Mouse (Mus musculus) stomach, embryonic 15.5 days (tissue): ENCODE data around the gene Gm5565. TPM values are rescaled to one million over a fixed set of nuclear protein-coding genes. Genes with fewer than 3 reads are reported as not detected.
"Not testable (repeated sequence)": the region's sequence is repeated elsewhere in the genome, so short reads cannot be mapped to it uniquely, and the experiment has no call there.

Experiments used
- ATAC-seq: fragments of 200-750 bp; cut with Nextera tagmentation; 2 replicates; pipeline ENCODE4 v1.8.0; 2017; ENCODE audit warnings: low read depth, moderate number of reproducible peaks, moderate TSS enrichment; ENCODE audit not compliant: insufficient read depth, low FRiP score
- H3K27ac ChIP-seq: fragments of 300-500 bp; sonication (generic); 2 replicates; pipeline ENCODE4 v1.5.1; 2015; ENCODE audit warnings: mild to moderate bottlenecking, inconsistent platforms
- H3K27me3 ChIP-seq: fragments of 300-500 bp; sonication (generic); replicated peaks from 2 replicates; pipeline ENCODE4 v1.6.1; 2015; ENCODE audit warnings: inconsistent platforms
- H3K36me3 ChIP-seq: fragments of 300-500 bp; sonication (generic); 2 replicates; pipeline ENCODE4 v1.6.1; 2015; ENCODE audit warnings: inconsistent platforms
- H3K4me1 ChIP-seq: fragments of 300-500 bp; sonication (generic); 2 replicates; pipeline ENCODE4 v1.6.1; 2015; ENCODE audit warnings: inconsistent platforms
- H3K4me2 ChIP-seq: fragments of 300-500 bp; sonication (generic); 2 replicates; pipeline ENCODE4 v1.6.1; 2015; ENCODE audit warnings: mild to moderate bottlenecking, inconsistent platforms
- H3K4me3 ChIP-seq: fragments of 300-500 bp; sonication (generic); replicated peaks from 2 replicates; pipeline ENCODE4 v1.5.1; 2015; ENCODE audit warnings: inconsistent platforms
- H3K9ac ChIP-seq: fragments of 300-500 bp; sonication (generic); 2 replicates; pipeline ENCODE4 v1.6.1; 2015; ENCODE audit warnings: inconsistent platforms
- H3K9me3 ChIP-seq: fragments of 300-500 bp; sonication (generic); 2 replicates; pipeline ENCODE4 v1.6.1; 2016; ENCODE audit warnings: inconsistent platforms
- WGBS: fragments of 180-500 bp; shearing (Covaris S2); methylation state at CpG from one replicate; pipeline ENCODE4 v1.1.7; 2015; 5-methylcytosine and 5-hydroxymethylcytosine counted together
- polyA plus RNA-seq: library from polyadenylated mRNA; unstranded; fragments of >200 nt; fragmentation: Nextera tagmentation; extraction: Ambion mirVana; gene quantifications from 2 replicates; pipeline ENCODE4 v1.2.1, GENCODE M21; 2015

The Gm5565 gene
- polyA plus RNA-seq: not detected in 2 replicates

GRCm38 (mm10) chr5:146160439-146160838 lies at the start of gene Gm5565:
Gene Gm5565 (minus strand): TSS chr5:146160539.
- not testable (repeated sequence) for H3K9me3 ChIP-seq, ATAC-seq, H3K9ac ChIP-seq, H3K4me2 ChIP-seq, H3K27me3 ChIP-seq, H3K4me1 ChIP-seq, H3K36me3 ChIP-seq, H3K4me3 ChIP-seq, H3K27ac ChIP-seq
- 88% methylated on average over 3 of the region's 3 CpGs for WGBS

GRCm38 (mm10) chr5:146205537-146205936 lies 45.2 kb upstream of the Gm5565 start:
- H3K4me3 ChIP-seq: no peak overlapping the region
- no peaks in the 10 kb centered on the region for H3K9me3 ChIP-seq
- no peak for ATAC-seq
- no peak overlapping the region for H3K27ac ChIP-seq
- H3K4me2 ChIP-seq: no peak overlapping the region
- H3K36me3 ChIP-seq: peaks cover 53% of the 10 kb centered on the region
- no peaks in the 10 kb centered on the region for H3K4me1 ChIP-seq
- 91% methylated on average over 5 of the region's 5 CpGs for WGBS
- H3K9ac ChIP-seq: no peak overlapping the region
- no peaks in the 10 kb centered on the region for H3K27me3 ChIP-seq

GRCm38 (mm10) chr5:146203921-146204320 lies 43.6 kb upstream of the Gm5565 start:
- H3K4me1 ChIP-seq: no peaks in the 10 kb centered on the region
- H3K4me2 ChIP-seq: no peak overlapping the region
- H3K9me3 ChIP-seq: no peaks in the 10 kb centered on the region
- no peak overlapping the region for H3K4me3 ChIP-seq
- H3K27me3 ChIP-seq: no peaks in the 10 kb centered on the region
- H3K27ac ChIP-seq: no peak overlapping the region
- no peak for ATAC-seq
- WGBS: 78% methylated on average over 2 of the region's 2 CpGs
- peaks cover 44% of the 10 kb centered on the region for H3K36me3 ChIP-seq
- no peak overlapping the region for H3K9ac ChIP-seq

GRCm38 (mm10) chr5:146200580-146200979 lies 40.2 kb upstream of the Gm5565 start:
- Histone ChIP-seq H3K27me3 (no peaks in the 10 kb centered on the region), H3K27ac (no peak overlapping the region), H3K4me3 (no peak overlapping the region), H3K4me1 (no peaks in the 10 kb centered on the region), H3K36me3 (peaks cover 21% of the 10 kb centered on the region; the same call in 1 of the 2 replicates), H3K4me2 (no peak overlapping the region), H3K9ac (no peak overlapping the region), H3K9me3 (no peaks in the 10 kb centered on the region)
- ATAC-seq: no peak
- WGBS: 97% methylated on average over 6 of the region's 6 CpGs

- ATAC-seq: no peak
- no peak overlapping the region for H3K4me3 ChIP-seq
Observed at GRCm38 (mm10) chr5:146199540-146199939, 39.2 kb upstream of the Gm5565 start.

GRCm38 (mm10) chr5:146199073-146199472 lies 38.7 kb upstream of the Gm5565 start:
- no peak for ATAC-seq
- Histone ChIP-seq H3K9me3 (no peaks in the 10 kb centered on the region), H3K27ac (no peak overlapping the region), H3K4me3 (no peak overlapping the region), H3K27me3 (no peaks in the 10 kb centered on the region), H3K36me3 (peaks cover 11% of the 10 kb centered on the region; the same call in 1 of the 2 replicates), H3K4me1 (no peaks in the 10 kb centered on the region), H3K9ac (no peak overlapping the region), H3K4me2 (no peak overlapping the region)

More at GRCm38 (mm10) chr5:146199540-146199939, 39.2 kb upstream of the Gm5565 start:
- Histone ChIP-seq H3K4me2 (no peak overlapping the region), H3K27ac (no peak overlapping the region), H3K4me1 (no peaks in the 10 kb centered on the region), H3K9me3 (no peaks in the 10 kb centered on the region), H3K9ac (no peak overlapping the region), H3K27me3 (no peaks in the 10 kb centered on the region), H3K36me3 (peaks cover 15% of the 10 kb centered on the region; the same call in 1 of the 2 replicates)
- 83% methylated on average over 2 of the region's 2 CpGs for WGBS

GRCm38 (mm10) chr5:146193360-146193759 lies 33.0 kb upstream of the Gm5565 start:
- Histone ChIP-seq H3K4me1 (no peaks in the 10 kb centered on the region), H3K4me2 (no peak overlapping the region), H3K9me3 (no peaks in the 10 kb centered on the region), H3K36me3 (no peaks in the 10 kb centered on the region), H3K27ac (no peak overlapping the region), H3K9ac (no peak overlapping the region), H3K4me3 (no peak overlapping the region), H3K27me3 (no peaks in the 10 kb centered on the region)
- no peak for ATAC-seq
- 78% methylated on average over 8 of the region's 8 CpGs for WGBS

GRCm38 (mm10) chr5:146190501-146191269 lies 30.3 kb upstream of the Gm5565 start:
- Histone ChIP-seq H3K9me3 (no peaks in the 10 kb centered on the region), H3K27me3 (no peaks in the 10 kb centered on the region), H3K36me3 (no peaks in the 10 kb centered on the region), H3K27ac (no peak overlapping the region), H3K4me1 (no peaks in the 10 kb centered on the region), H3K9ac (no peak overlapping the region), H3K4me3 (no peak overlapping the region), H3K4me2 (no peak overlapping the region)
- no peak for ATAC-seq
- 57% methylated on average over 3 of the region's 3 CpGs for WGBS

- no peak overlapping the region for H3K27ac ChIP-seq
- WGBS: 61% methylated on average over 4 of the region's 4 CpGs
- no peak for ATAC-seq
- H3K4me2 ChIP-seq: no peak overlapping the region
- H3K27me3 ChIP-seq: no peaks in the 10 kb centered on the region
- H3K4me3 ChIP-seq: no peak overlapping the region
- no peak overlapping the region for H3K9ac ChIP-seq
- H3K4me1 ChIP-seq: no peaks in the 10 kb centered on the region
- H3K36me3 ChIP-seq: no peaks in the 10 kb centered on the region
- H3K9me3 ChIP-seq: no peaks in the 10 kb centered on the region
Observed at GRCm38 (mm10) chr5:146190093-146190492, 29.8 kb upstream of the Gm5565 start.

GRCm38 (mm10) chr5:146188712-146189111 lies 28.4 kb upstream of the Gm5565 start:
- Histone ChIP-seq H3K4me2 (no peak overlapping the region), H3K4me1 (no peaks in the 10 kb centered on the region), H3K9me3 (no peaks in the 10 kb centered on the region), H3K27me3 (no peaks in the 10 kb centered on the region), H3K4me3 (no peak overlapping the region), H3K9ac (no peak overlapping the region), H3K36me3 (no peaks in the 10 kb centered on the region), H3K27ac (no peak overlapping the region)
- no peak for ATAC-seq
- WGBS: 81% methylated on average over 7 of the region's 7 CpGs

GRCm38 (mm10) chr5:146188144-146188543 lies 27.8 kb upstream of the Gm5565 start:
- WGBS: 89% methylated on average over 1 of the region's 1 CpGs
- Histone ChIP-seq H3K9me3 (no peaks in the 10 kb centered on the region), H3K36me3 (no peaks in the 10 kb centered on the region), H3K4me1 (no peaks in the 10 kb centered on the region), H3K4me3 (no peak overlapping the region), H3K4me2 (no peak overlapping the region), H3K27me3 (no peaks in the 10 kb centered on the region), H3K27ac (no peak overlapping the region), H3K9ac (no peak overlapping the region)
- ATAC-seq: no peak

GRCm38 (mm10) chr5:146187441-146187840 lies 27.1 kb upstream of the Gm5565 start:
- H3K9me3 ChIP-seq, H3K9ac ChIP-seq, H3K4me3 ChIP-seq, H3K27me3 ChIP-seq, ATAC-seq, H3K27ac ChIP-seq, H3K4me1 ChIP-seq, H3K4me2 ChIP-seq, H3K36me3 ChIP-seq: not testable (repeated sequence)
- WGBS: 26% methylated on average over 5 of the region's 5 CpGs
